Mouse (Mus musculus) small intestine, adult 2 months (tissue): ENCODE measurements around the gene Tm9sf4.

ENCODE experiments used
- CTCF ChIP-seq: fragments of 200-500 bp; IDR thresholded peaks from 2 replicates; pipeline ENCODE4 v1.5.1; 2012; ENCODE audit warnings: low read depth, mild to moderate bottlenecking, control low read depth, inconsistent platforms, low read length, moderate library complexity, mixed read lengths; ENCODE audit not compliant: insufficient replicate concordance, insufficient read length; ENCODE audit errors: extremely low read depth
- POLR2A ChIP-seq: fragments of 200-500 bp; IDR thresholded peaks from 2 replicates; pipeline ENCODE4 v1.6.1; 2012; ENCODE audit warnings: low read depth, mild to moderate bottlenecking, control low read depth, inconsistent platforms, low read length, moderate library complexity

- no peak for TF ChIP-seq CTCF
- TF ChIP-seq POLR2A: no peak
Measured at GRCm38 (mm10) chr2:153237193-153237592, 76.1 kb downstream of the Tm9sf4 start.
